Mouse (Mus musculus) limb, embryonic 10.5 days (tissue): ENCODE results near the gene Srd5a2. TPM values are rescaled to one million over a fixed set of nuclear protein-coding genes. Genes with fewer than 3 reads are reported as not detected.
A peak's percentile ranks its signal among the peaks of the same experiment; 100 is the strongest.
"Not testable (repeated sequence)": the region's sequence is repeated elsewhere in the genome, so short reads cannot be mapped to it uniquely, and the experiment has no call there.

ENCODE experiments used
- DNase-seq: peaks from one replicate; pipeline ENCODE4 v3.0.0-alpha.2; 2017; ENCODE audit warnings: low spot score
- H3K27ac ChIP-seq: fragments of 300-500 bp; sonication (generic); 2 replicates; pipeline ENCODE4 v1.5.1; 2016; ENCODE audit warnings: mild to moderate bottlenecking
- H3K27me3 ChIP-seq: fragments of 300-500 bp; sonication (generic); 2 replicates; pipeline ENCODE4 v1.6.1; 2016; ENCODE audit warnings: low read depth, mild to moderate bottlenecking; ENCODE audit not compliant: poor library complexity, severe bottlenecking
- H3K36me3 ChIP-seq: fragments of 300-500 bp; sonication (generic); 2 replicates; pipeline ENCODE4 v1.6.1; 2016; ENCODE audit warnings: mild to moderate bottlenecking, moderate library complexity
- H3K4me1 ChIP-seq: fragments of 300-500 bp; sonication (generic); 2 replicates; pipeline ENCODE4 v1.6.1; 2016
- H3K4me3 ChIP-seq: fragments of 300-500 bp; sonication (generic); 2 replicates; pipeline ENCODE4 v1.5.1; 2016; ENCODE audit warnings: mild to moderate bottlenecking, moderate library complexity
- H3K9me3 ChIP-seq: fragments of 300-500 bp; sonication (generic); replicated peaks from 2 replicates; pipeline ENCODE4 v1.6.1; 2016; ENCODE audit warnings: mild to moderate bottlenecking
- WGBS: fragments of 180-500 bp; shearing (Covaris S2); methylation state at CpG from one replicate; pipeline ENCODE4 v1.1.7; 2016; 5-methylcytosine and 5-hydroxymethylcytosine counted together
- polyA plus RNA-seq: library from polyadenylated mRNA; unstranded; fragments of >200 nt; fragmentation: Nextera tagmentation; extraction: Ambion mirVana; gene quantifications from 2 replicates; pipeline ENCODE4 v1.2.1, GENCODE M21; 2016

Gene Srd5a2
- 0.11 TPM in 1 of 2 replicates, not detected in the other for polyA plus RNA-seq

DNA sequence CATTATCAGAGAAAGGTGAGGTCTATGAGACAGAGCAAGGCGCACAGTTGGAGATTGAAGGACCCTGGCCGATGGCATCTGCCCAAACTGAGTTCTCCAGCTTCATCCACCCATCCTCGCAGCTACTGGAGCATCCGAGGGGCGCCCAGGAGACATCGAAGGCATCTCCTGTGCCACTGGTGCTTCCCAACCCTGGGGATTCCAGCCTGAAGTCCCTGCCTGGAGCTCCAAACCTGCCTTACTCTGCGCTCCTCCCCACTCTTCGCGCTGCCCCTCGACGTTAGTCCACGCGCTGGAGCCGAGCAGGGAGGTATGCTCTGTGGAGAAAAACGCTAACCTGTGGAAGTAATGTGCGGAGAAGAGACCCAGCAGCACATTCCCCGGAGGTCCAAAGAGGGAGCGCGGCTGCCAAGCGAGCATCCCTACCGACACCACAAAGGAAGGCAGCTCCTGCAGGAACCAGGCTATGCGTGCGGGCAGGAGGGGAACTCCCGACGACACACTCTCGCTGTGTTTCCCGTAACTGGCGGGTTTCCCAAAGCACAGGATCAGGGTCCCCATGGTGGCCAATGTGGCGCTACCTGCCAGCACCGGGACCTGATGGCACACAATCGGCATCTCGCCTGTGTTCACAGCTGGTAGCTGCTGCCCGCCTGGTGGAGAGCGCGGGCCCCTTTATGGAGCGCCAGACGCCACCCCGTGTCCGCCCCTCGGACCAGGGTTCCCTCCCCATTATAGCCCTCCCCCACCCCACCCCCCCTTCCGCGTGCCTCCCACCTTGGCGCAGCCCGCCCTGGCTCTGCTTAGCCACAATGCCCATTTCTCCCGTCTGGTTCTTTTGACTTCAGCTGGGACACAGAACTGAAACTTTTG is at the start of gene Srd5a2:
Srd5a2 (minus strand) TSS at position 707 of the 873 bp plus-strand sequence.
- H3K27ac ChIP-seq, result peak within 1 kb of the TSS; percentile 14; the same call in 1 of the 2 replicates
- no peaks in the 10 kb centered on the region for H3K36me3 ChIP-seq
- H3K4me3 ChIP-seq, result peak within 1 kb of the TSS; percentile 46
- DNase-seq, result peak; percentile 58
- H3K27me3 ChIP-seq, result peaks cover 81% of the 10 kb centered on the region
- 1% methylated on average over 45 of the region's 45 CpGs for WGBS
- H3K4me1 ChIP-seq, result peaks cover 13% of the 10 kb centered on the region
- no peaks in the 10 kb centered on the region for H3K9me3 ChIP-seq

DNA sequence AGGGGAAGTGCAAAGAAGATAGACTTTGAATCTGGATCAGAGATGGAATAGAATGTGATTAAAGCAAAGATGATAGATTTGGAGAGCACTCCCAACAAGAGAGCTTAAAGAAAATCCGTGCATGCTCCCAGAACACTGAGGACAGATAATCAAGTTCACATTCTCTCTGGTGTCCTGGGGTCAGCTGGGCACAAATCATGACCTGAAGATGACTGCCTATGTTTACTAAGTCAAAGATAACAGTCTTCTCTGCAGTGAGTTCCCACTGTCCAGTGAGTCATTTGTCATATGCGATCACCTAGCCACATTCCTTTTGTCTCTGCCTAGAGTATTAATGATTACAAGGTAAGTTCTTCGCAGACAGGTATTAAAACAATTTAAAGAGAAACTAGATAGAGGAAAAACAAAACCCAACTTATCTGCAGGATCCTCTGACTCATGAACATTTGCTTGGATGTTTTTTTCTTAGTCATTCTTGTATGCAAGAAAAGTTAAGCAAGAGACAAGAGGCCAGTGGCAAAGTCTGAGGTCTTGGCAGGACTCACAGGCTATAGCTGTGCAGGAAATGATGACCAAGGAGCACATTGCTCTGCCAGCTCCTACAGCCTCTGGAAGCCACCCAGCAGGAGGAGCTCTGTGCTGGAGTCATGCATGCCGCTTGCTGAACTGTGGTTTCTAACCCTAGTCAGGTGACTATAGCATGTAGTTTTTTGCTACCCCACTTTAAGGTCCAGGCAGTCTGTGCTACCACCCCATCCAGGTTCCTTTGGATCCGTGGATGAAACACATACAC is 41.4 kb upstream of the Srd5a2 start:
- Histone ChIP-seq H3K36me3 (no peaks in the 10 kb centered on the region), H3K4me3 (no peak overlapping the region), H3K4me1 (no peaks in the 10 kb centered on the region), H3K9me3 (no peaks in the 10 kb centered on the region), H3K27ac (no peak overlapping the region), H3K27me3 (no peaks in the 10 kb centered on the region)
- WGBS, result 85% methylated on average over 5 of the region's 5 CpGs
- no peak for DNase-seq

DNA sequence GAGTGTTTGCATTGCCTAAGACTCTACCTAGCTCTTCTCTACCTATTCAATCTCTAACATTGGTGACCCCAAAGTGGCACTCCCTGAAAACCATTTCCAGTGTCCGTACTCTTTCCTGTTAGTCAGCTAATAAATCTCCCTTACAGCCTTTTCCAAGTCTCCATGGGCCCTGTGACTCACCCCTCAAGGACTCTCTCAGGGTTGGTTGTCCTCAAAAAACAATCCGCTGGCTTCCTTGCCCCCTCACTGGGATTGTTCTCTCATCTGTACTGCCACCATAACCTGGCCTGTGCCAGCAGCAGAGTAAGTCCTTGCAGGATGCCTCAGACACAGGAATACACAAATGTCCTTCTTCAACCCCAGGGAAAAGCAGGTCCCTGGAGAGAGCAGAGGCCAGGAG is 40.3 kb upstream of the Srd5a2 start:
- WGBS, result 78% methylated on average over 2 of the region's 2 CpGs
- DNase-seq, result no peak
- no peaks in the 10 kb centered on the region for H3K9me3 ChIP-seq
- H3K27ac ChIP-seq, result no peak overlapping the region
- H3K4me3 ChIP-seq, result no peak overlapping the region
- H3K36me3 ChIP-seq, result no peaks in the 10 kb centered on the region
- no peaks in the 10 kb centered on the region for H3K4me1 ChIP-seq
- no peaks in the 10 kb centered on the region for H3K27me3 ChIP-seq

DNA sequence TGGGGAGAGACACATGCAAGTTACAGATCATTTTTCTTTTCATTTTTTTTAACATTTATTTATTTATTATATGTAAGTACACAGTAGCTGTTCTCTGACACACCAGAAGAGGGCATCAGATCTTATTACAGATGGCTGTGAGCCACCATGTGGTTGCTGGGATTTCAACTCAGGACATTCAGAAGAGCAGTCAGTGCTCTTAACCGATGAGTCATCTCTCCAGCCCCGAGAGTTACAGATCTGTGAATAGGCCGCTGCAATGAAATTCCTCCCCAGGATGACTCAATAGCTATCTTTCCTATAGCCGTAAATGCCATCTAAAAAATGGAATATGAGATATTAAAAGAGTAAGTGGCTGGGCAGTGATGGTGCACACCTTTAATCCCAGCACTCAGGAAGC is 35.7 kb upstream of the Srd5a2 start:
- 93% methylated on average over 4 of the region's 4 CpGs for WGBS
- Histone ChIP-seq H3K9me3 (no peaks in the 10 kb centered on the region), H3K4me3 (no peak overlapping the region), H3K4me1 (no peaks in the 10 kb centered on the region), H3K27me3 (no peaks in the 10 kb centered on the region), H3K36me3 (no peaks in the 10 kb centered on the region), H3K27ac (no peak overlapping the region)
- no peak for DNase-seq

DNA sequence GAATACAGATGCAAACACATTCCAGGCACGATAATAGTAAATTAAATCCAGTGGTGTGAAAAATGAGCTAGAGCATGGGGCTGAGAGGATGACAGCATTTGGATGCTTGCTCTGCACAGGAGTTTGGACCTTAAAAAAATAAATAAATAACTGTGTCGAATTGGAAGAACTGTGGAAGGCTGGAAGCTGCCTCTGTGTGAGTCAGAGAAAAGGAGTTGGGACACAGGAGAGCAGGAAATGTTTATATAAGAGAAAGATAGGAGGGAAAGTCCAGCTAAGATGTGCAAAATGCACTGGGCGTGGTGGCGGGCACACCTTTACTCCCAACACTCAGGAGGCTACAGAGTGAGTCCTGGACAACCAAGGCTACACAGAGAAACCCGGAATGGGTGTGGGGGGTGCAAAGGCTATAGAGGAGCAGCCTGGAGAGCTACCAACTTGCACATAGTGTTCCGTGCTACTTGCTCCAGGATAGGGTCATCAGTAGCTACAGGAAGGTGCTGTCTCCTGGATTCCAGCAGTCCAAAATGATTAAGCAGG is 32.4 kb upstream of the Srd5a2 start:
- Histone ChIP-seq H3K36me3 (no peaks in the 10 kb centered on the region), H3K4me1 (no peaks in the 10 kb centered on the region), H3K4me3 (no peak overlapping the region), H3K27ac (no peak overlapping the region), H3K9me3 (no peaks in the 10 kb centered on the region), H3K27me3 (no peaks in the 10 kb centered on the region)
- 90% methylated on average over 6 of the region's 6 CpGs for WGBS
- DNase-seq, result no peak

DNA sequence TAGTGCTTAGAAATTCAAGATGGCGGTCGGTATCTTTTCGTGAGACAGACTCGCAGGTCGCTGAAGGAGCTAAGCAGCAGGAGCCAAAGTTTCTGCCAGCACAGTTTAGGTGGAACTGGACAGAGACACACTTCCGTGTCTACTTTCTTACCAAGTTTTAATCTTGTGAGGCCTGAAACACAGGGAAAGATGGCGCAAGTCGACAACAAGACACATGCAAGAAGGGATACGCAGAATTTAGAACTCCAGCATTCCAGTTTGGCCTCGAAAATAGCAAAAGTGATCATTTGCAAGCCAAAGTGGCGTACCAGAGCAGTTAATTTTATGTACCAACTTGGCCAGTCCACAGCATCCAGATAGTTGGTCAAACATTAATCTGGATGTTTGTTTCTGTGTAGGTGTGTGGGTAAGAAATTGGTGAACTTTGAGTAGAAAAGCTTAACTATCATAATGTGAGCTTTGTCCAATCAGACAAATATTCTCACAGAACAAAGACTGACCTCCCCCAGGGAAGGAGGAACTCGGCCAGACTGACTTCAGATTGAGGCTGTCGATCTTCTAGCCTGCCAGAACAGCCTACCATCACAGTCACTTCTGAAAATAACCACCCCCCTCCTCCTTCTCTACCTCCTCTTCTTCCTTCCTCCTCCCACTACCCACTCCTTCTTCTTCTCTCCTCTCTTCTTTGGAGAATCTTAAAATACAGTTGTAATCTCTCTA is 31.2 kb upstream of the Srd5a2 start:
- Histone ChIP-seq H3K9me3 (no peaks in the 10 kb centered on the region), H3K36me3 (no peaks in the 10 kb centered on the region), H3K27ac (no peak overlapping the region), H3K27me3 (no peaks in the 10 kb centered on the region), H3K4me1 (no peaks in the 10 kb centered on the region), H3K4me3 (no peak overlapping the region)
- 91% methylated on average over 13 of the region's 13 CpGs for WGBS
- no peak for DNase-seq

DNA sequence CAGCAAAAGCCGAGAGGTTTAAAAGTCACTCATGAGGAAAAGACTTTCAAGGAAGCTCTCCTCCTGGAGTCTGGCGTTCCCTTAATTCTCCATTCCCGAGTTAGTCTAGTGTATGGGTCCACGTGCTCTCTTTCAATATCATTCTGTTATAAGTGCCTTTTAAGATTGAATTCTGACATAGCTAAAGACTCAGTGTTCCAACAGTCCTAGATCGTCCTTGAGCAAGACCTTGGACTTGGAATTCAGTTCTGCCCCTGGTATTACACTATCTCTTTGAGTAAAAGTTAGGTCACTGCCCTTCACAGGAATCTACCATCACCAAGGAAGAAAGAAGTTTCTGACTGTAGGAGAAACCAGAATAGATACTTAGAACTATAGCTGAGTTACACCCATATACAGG is 25.4 kb upstream of the Srd5a2 start:
- H3K4me3 ChIP-seq, H3K9me3 ChIP-seq, H3K4me1 ChIP-seq, H3K36me3 ChIP-seq, H3K27ac ChIP-seq, DNase-seq, H3K27me3 ChIP-seq: not testable (repeated sequence)
- WGBS, result 87% methylated on average over 5 of the region's 5 CpGs

DNA sequence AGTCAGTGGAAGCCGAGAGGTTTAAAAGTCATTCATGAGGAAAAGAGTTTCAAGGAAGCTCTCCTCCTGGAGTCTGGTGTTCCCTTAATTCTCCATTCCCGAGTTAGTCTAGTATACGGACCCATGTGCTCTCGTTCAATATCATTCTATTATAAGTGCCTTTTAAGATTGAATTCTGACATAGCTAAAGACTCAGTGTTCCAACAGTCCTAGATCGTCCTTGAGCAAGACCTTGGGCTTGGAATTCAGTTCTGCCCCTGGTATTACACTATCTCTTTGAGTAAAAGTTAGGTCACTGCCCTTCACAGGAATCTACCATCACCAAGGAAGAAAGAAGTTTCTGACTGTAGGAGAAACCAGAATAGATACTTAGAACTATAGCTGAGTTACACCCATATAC is 15.0 kb upstream of the Srd5a2 start:
- H3K27me3 ChIP-seq, H3K36me3 ChIP-seq, H3K9me3 ChIP-seq, H3K4me3 ChIP-seq, H3K4me1 ChIP-seq, H3K27ac ChIP-seq, DNase-seq: not testable (repeated sequence)
- 92% methylated on average over 5 of the region's 5 CpGs for WGBS

DNA sequence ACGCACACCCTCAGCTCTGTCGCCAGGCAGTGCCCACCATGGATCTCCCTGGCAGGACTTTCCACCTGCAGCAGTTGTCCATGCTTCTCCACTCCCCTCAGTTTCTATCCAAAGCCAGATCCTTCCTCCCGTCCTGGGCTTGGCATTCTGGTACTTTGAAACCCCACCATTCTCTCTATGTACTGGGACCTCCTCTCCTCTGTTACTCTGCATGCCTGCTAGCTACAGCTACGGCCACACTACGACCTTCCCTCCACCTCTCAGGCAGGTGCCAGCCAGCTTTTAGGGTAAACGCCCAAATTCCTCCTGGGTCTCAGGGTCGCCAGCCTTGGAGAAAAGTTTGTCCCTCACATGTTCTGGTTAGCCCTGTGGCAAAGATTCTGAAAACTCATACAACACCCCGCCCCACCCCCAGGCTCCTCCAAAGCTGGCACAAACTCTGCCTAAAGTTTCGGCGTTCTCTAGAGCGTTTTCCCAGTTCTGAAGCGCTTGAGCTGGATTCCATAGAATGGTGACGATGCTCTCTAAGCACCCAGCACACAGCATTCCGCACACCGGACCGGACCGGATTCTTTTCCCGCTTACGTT is 607 bp upstream of the Srd5a2 start:
- Histone ChIP-seq H3K9me3 (no peaks in the 10 kb centered on the region), H3K36me3 (no peaks in the 10 kb centered on the region), H3K27me3 (peaks cover 80% of the 10 kb centered on the region), H3K27ac (no peak overlapping the region), H3K4me1 (peaks cover 13% of the 10 kb centered on the region), H3K4me3 (peak overlapping the region; percentile 46; the same call in 1 of the 2 replicates)
- 5% methylated on average over 19 of the region's 19 CpGs for WGBS
- peak; percentile 37 for DNase-seq

DNA sequence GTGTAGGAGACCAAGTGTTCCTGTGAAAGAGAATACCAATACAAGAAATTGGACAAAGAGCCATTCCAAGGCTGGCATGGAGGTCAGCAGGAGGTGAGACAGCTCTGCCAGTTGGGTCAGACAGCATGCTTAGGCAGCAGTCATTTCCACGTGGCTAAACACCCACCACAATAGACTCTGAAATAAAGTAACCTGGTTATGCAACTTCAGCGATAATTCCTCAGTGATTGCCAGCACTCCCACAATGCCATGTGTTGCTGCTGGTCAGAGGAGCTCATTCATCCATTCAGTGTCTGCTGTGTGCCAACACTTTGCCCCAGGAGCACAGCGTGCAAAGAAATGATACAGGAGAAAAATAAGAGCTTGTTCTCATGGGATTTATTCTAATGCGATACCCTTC is 4.0 kb downstream of the Srd5a2 start:
- WGBS, result 82% methylated on average over 4 of the region's 4 CpGs
- DNase-seq, result no peak
- H3K36me3 ChIP-seq, result no peaks in the 10 kb centered on the region
- peaks cover 13% of the 10 kb centered on the region for H3K4me1 ChIP-seq
- H3K27me3 ChIP-seq, result peaks cover 53% of the 10 kb centered on the region
- H3K4me3 ChIP-seq, result no peak overlapping the region
- no peak overlapping the region for H3K27ac ChIP-seq
- no peaks in the 10 kb centered on the region for H3K9me3 ChIP-seq

DNA sequence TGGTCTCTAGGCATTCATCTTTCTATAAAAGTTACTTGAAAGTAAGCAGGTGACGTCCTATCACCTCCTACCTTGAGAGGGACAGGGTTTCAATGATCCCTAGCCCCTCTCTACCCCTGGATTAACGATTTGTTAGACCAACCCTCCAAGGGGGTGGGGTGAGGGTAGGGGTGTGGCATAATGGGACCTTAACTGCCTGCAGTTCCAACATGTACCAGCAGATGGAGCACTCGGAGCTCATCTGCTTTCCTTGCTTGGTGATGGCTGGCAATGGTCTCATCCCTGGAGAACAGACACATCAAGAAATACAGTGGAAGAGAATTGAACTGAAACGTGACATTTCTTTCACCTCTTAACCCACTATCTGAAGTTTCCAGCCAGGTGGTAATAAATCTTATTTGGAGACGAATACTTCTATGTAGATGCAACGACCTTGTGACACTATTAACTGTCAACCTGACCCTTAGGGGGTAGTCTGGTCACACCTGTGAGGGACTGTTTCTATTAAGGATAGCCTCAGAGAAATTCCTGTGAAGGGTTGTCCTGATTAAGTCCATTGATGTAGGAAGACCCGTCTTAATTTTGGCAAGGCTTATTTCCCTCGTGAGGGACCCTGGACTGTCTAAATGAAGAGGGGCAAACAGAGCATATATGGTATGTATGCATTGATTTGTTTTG is 27.1 kb downstream of the Srd5a2 start:
- H3K27me3 ChIP-seq, result no peaks in the 10 kb centered on the region

DNA sequence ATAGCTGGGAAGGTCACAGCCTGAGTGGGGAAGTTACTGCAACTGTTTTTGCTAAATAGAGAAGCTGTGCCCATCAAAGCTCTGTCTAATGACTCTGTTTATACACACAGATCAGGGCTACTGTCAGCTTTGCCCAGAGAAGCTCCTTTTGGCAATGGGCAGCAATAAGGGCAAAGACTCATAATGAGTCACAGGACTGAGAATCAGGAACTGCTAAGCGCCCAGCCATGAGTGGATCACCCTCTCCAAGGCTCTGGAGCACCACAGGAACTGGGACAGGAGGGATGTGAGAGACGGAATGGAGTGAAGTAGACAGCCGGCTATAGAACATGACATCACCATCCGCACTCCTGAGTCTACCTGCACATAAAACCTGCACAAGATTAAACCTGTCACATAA is 29.4 kb downstream of the Srd5a2 start:
- WGBS, result 81% methylated on average over 4 of the region's 4 CpGs
- Histone ChIP-seq H3K36me3 (no peaks in the 10 kb centered on the region), H3K4me3 (no peak overlapping the region), H3K27ac (no peak overlapping the region), H3K4me1 (peaks cover 9% of the 10 kb centered on the region), H3K27me3 (no peaks in the 10 kb centered on the region), H3K9me3 (no peaks in the 10 kb centered on the region)
- no peak for DNase-seq

More for the DNA sequence above, 27.1 kb downstream of the Srd5a2 start:
- H3K36me3 ChIP-seq, result no peaks in the 10 kb centered on the region
- peaks cover 9% of the 10 kb centered on the region for H3K4me1 ChIP-seq
- no peak overlapping the region for H3K27ac ChIP-seq
- WGBS, result 30% methylated on average over 8 of the region's 8 CpGs
- peak; percentile 86 for DNase-seq
- no peaks in the 10 kb centered on the region for H3K9me3 ChIP-seq
- H3K4me3 ChIP-seq, result no peak overlapping the region
